Mouse (Mus musculus) cerebellum, adult 2 months (tissue): ENCODE measurements at regions not wholly inside any gene's neighbourhood (a gene's known extent, or its start where the extent isn't known, plus 50 kb on each side); places are given as distances from the start of the nearest gene placed in this dataset.

Experiments used
- CTCF ChIP-seq: fragments of 200-500 bp; IDR thresholded peaks from 2 replicates; pipeline ENCODE4 v1.5.1; 2011; ENCODE audit warnings: low read depth, mild to moderate bottlenecking, control low read depth, low read length, moderate library complexity, borderline replicate concordance; ENCODE audit not compliant: insufficient read depth
- POLR2A ChIP-seq: fragments of 200-500 bp; IDR thresholded peaks from 2 replicates; pipeline ENCODE4 v1.6.1; 2011; ENCODE audit warnings: low read length, control low read depth, borderline replicate concordance; ENCODE audit not compliant: insufficient read depth

GRCm38 (mm10) chr4:153675431-153675830, 192.8 kb upstream of the Ajap1 start:
- TF ChIP-seq CTCF (no peak), POLR2A (no peak)
